Comparison of ENCODE assay signal across 23 mouse cellular contexts in genomic region chr1:185850590-185850989, GRCm38 (mm10).
A peak's percentile ranks its signal among the peaks of the same experiment; 100 is the strongest.
DNase-seq lines count a peak whose midpoint lies in the region; ATAC-seq and TF ChIP-seq lines count a peak whose summit lies in the region.
"Had no signal": no experiment of that assay in that cellular context is flagged by ENCODE, and none has a peak within 500 bp of the region (broad histone marks: within the 10 kb centered on the region; RNA-seq: fewer than 3 reads in every experiment).

No protein-coding gene starts in this region.

- H3K9me3 ChIP-seq in limb, embryonic 12.5 days = no peaks in the 10 kb centered on the region
- H3K9me3 ChIP-seq in limb, embryonic 10.5 days (replicated peaks) = no peaks in the 10 kb centered on the region
- H3K9me3 ChIP-seq in lung, embryonic 15.5 days = no peaks in the 10 kb centered on the region
- H3K9me3 ChIP-seq in limb, embryonic 14.5 days (ENCODE audit: control insufficient read depth, low read length) = no peaks in the 10 kb centered on the region
- H3K9me3 ChIP-seq: embryonic facial prominence, embryonic 10.5 days; embryonic facial prominence, embryonic 12.5 days; forebrain, embryonic 13.5 days; forebrain, embryonic 15.5 days had no signal

- no peak overlapping the region for H3K4me3 ChIP-seq in limb, embryonic 12.5 days (replicated peaks)
- H3K4me3 ChIP-seq in limb, embryonic 10.5 days = no peak overlapping the region
- H3K4me3 ChIP-seq in lung, embryonic 15.5 days = no peak overlapping the region
- no peak overlapping the region for H3K4me3 ChIP-seq in limb, embryonic 14.5 days (replicated peaks; ENCODE audit: low read length)
- H3K4me3 ChIP-seq: embryonic facial prominence, embryonic 10.5 days; embryonic facial prominence, embryonic 12.5 days; forebrain, embryonic 13.5 days; forebrain, embryonic 15.5 days had no signal

- H3K9ac ChIP-seq in limb, embryonic 12.5 days (replicated peaks) = no peak overlapping the region
- H3K9ac ChIP-seq in lung, embryonic 15.5 days = no peak overlapping the region
- no peak overlapping the region for H3K9ac ChIP-seq in limb, embryonic 14.5 days (ENCODE audit: low read depth, low read length, severe bottlenecking)
- H3K9ac ChIP-seq: embryonic facial prominence, embryonic 12.5 days; forebrain, embryonic 13.5 days; forebrain, embryonic 15.5 days had no signal

- peak overlapping the region; percentile 73; the same call in 1 of the 2 replicates for H3K27ac ChIP-seq in limb, embryonic 12.5 days
- no peak overlapping the region for H3K27ac ChIP-seq in limb, embryonic 10.5 days
- H3K27ac ChIP-seq in lung, embryonic 15.5 days = no peak overlapping the region
- no peak overlapping the region for H3K27ac ChIP-seq in limb, embryonic 14.5 days (replicated peaks; ENCODE audit: low read depth, low read length)
- H3K27ac ChIP-seq: embryonic facial prominence, embryonic 10.5 days; embryonic facial prominence, embryonic 12.5 days; forebrain, embryonic 13.5 days; forebrain, embryonic 15.5 days had no signal

- peaks cover 3% of the 10 kb centered on the region; the same call in 1 of the 2 replicates for H3K27me3 ChIP-seq in limb, embryonic 12.5 days
- no peaks in the 10 kb centered on the region for H3K27me3 ChIP-seq in limb, embryonic 10.5 days (ENCODE audit: low read depth, poor library complexity, severe bottlenecking)
- H3K27me3 ChIP-seq in lung, embryonic 15.5 days = peaks cover 6% of the 10 kb centered on the region; the same call in 1 of the 2 replicates
- H3K27me3 ChIP-seq in limb, embryonic 14.5 days (ENCODE audit: control insufficient read depth, insufficient read depth, low read length) = no peaks in the 10 kb centered on the region
- H3K27me3 ChIP-seq: CH12.LX; embryonic facial prominence, embryonic 12.5 days; forebrain, embryonic 13.5 days; forebrain, embryonic 15.5 days; Patski had no signal

- no peak; the same call in 1 of the 2 replicates for ATAC-seq in limb, embryonic 12.5 days (ENCODE audit: insufficient number of reproducible peaks, insufficient read depth, low FRiP score, low TSS enrichment, low read depth)
- 0 out of 2 replicates have a peak, but pooled peaks have one; percentile 52 for ATAC-seq in lung, embryonic 15.5 days (ENCODE audit: borderline replicate concordance, extremely low read depth, low FRiP score, low TSS enrichment)
- ATAC-seq in limb, embryonic 14.5 days (ENCODE audit: low FRiP score, low read depth) = 0 out of 2 replicates have a peak, but pooled peaks have one; percentile 41
- ATAC-seq: activated CD4-positive, CD25-positive, alpha-beta regulatory T cell, adult 4 months; CD4-positive, CD25-positive, alpha-beta regulatory T cell, adult 4 months; forebrain, embryonic 13.5 days; forebrain, embryonic 15.5 days; Patski had no signal

- H3K4me1 ChIP-seq in limb, embryonic 12.5 days (replicated peaks) = peaks cover 25% of the 10 kb centered on the region
- H3K4me1 ChIP-seq in limb, embryonic 10.5 days = peaks cover 22% of the 10 kb centered on the region
- H3K4me1 ChIP-seq in lung, embryonic 15.5 days = peaks cover 18% of the 10 kb centered on the region
- H3K4me1 ChIP-seq in limb, embryonic 14.5 days (ENCODE audit: control insufficient read depth, insufficient read depth, low read length) = peaks cover 17% of the 10 kb centered on the region
- H3K4me1 ChIP-seq: embryonic facial prominence, embryonic 10.5 days; embryonic facial prominence, embryonic 12.5 days; forebrain, embryonic 13.5 days; forebrain, embryonic 15.5 days had no signal

- H3K36me3 ChIP-seq in limb, embryonic 12.5 days = no peaks in the 10 kb centered on the region
- H3K36me3 ChIP-seq in limb, embryonic 10.5 days = no peaks in the 10 kb centered on the region
- no peaks in the 10 kb centered on the region for H3K36me3 ChIP-seq in lung, embryonic 15.5 days
- no peaks in the 10 kb centered on the region for H3K36me3 ChIP-seq in limb, embryonic 14.5 days (ENCODE audit: control insufficient read depth, insufficient read depth, low read length)
- H3K36me3 ChIP-seq: embryonic facial prominence, embryonic 10.5 days; embryonic facial prominence, embryonic 12.5 days; forebrain, embryonic 15.5 days; G1E had no signal

- DNase-seq in limb, embryonic 10.5 days (ENCODE audit: low spot score) = no peak
- DNase-seq in lung, postnatal 10 days = no peak
- peak; percentile 3 for DNase-seq in limb, embryonic 14.5 days (ENCODE audit: low spot score)
- DNase-seq: adrenal gland, adult 8-10 months; adrenal gland, postnatal 14 days; adrenal gland, postnatal 36 days; B cell, adult 2 months; cerebellum, adult 11-12 months; cerebellum, adult 2 months; cerebellum, adult 9-10 months; cerebellum, postnatal 10 days; cerebellum, postnatal 25 days had no signal

- no peak overlapping the region for H3K4me2 ChIP-seq in limb, embryonic 12.5 days
- H3K4me2 ChIP-seq in lung, embryonic 15.5 days = no peak overlapping the region
- H3K4me2 ChIP-seq in limb, embryonic 14.5 days (replicated peaks; ENCODE audit: low read depth, low read length, severe bottlenecking) = no peak overlapping the region
- H3K4me2 ChIP-seq: embryonic facial prominence, embryonic 12.5 days; forebrain, embryonic 13.5 days; forebrain, embryonic 15.5 days had no signal

- TF ChIP-seq POLR2A in limb, embryonic 14.5 days (IDR thresholded peaks at IDR 0.05; ENCODE audit: borderline replicate concordance, extremely low read depth, insufficient read depth, insufficient read length) = no peak
